Mouse (Mus musculus) adrenal gland, postnatal 25 days (tissue): ENCODE results near the gene Tgfb3. TPM values are rescaled to one million over a fixed set of nuclear protein-coding genes. Genes with fewer than 3 reads are reported as not detected.
A peak's percentile ranks its signal among the peaks of the same experiment; 100 is the strongest.

Source experiments
- DNase-seq: peaks from one replicate; pipeline ENCODE4 v3.0.0; 2021; ENCODE audit warnings: mixed read lengths
- total RNA-seq: library from RNA; stranded (reverse); gene quantifications from 2 replicates; pipeline ENCODE4 v1.2.3, GENCODE M21; 2021

The Tgfb3 gene
- total RNA-seq, 1 experiment from 2014 or later, result 9.5 TPM

DNA sequence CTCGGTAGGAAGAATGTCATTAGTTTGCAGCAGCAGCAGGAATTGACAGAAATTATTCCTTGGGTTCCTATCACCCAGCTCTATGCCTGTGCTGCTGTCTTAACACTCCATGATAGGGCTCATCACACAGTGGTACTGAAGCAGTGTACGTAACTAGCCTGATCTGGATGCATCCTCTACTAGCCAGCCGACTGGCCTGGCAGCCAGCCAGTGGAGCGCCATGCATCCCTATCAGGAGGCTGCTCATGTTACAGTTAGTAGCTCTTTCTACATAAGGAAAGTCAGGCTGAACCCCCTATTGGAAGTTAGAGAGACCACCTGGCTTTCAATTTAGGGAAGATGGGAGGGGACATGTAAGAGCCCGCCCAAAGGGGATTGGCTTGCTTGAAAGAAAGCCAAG, 51.8 kb downstream of the Tgfb3 start:
- DNase-seq, result no peak

DNA sequence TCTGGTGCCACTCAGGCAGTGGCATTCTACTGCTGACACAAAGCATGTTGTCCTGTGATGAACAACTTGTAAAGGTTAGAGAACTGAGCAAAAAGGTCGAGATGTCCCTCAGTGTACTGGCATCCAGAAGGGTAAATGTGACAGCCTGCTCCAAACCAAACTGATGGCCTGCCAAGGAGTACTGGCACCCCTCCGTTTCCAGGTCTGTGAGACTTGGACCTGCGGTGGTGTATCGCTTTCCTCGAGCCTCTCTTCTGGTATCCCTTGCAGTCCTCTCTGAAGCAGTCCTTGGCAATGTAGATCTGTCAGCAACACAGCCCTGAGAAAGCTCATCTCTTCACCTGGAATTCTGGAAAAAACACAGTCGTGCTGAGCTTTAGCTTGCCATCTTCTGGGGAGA, 53.4 kb downstream of the Tgfb3 start:
- no peak for DNase-seq

DNA sequence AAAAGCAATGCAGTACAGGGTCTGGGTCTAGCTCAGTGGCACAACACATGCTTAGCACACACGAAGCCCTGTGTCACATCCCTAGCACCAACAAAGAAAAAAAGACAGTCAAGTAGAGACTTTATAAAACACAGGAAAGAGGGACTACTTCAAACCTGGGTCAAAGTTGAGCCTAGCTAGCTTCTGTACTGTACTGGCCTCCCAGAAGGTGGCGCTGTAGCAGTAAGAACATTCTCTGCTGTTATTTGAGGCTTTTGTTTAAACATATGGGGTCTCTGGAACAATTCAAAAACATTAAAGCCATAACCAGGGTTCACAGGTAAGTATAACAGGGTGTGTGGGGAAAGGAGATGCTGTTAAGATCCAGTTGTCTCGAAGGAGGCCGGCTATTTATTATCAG, 54.4 kb downstream of the Tgfb3 start:
- DNase-seq, result peak; percentile 33

DNA sequence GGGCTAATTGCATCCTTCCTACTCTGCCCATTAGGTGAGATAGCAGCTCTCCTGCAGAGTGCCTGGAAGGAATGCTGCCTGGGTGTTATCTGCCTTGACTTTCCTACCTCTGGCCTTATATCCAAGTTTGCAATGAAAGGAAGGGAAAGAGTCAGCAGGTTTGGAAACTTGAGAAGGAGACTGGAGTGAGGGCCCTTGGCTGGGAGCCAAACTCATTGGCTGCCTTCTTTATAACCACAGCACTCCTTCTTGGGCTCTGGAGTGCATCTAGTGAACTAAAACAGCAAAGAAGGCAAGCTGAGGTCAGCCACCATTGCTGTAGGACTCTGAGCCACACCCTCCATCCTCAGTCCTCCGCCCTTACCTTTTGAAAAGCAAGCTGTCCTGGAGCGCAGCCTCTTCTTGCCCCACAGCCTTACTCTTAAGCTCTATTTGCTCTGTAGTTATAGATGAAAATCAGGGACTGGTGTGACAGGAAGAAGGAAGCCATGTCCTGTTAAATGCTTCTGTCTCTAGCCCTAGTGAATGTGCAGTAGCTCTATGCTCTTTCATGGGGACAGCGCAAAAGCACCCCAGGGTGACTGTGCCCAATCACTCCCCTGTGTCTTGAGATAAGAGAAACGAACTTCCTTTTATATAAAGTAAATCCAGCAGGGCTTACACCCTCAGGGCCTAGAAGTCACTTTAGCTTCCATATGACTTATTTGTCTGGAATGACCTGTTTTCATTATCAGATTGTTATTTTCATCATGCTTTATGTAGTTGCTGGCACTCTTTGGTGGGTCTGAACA, 55.6 kb downstream of the Tgfb3 start:
- DNase-seq, result no peak

- no peak for DNase-seq
Observed at GRCm38 (mm10) chr12:86022282-86022984, 56.4 kb downstream of the Tgfb3 start.

DNA sequence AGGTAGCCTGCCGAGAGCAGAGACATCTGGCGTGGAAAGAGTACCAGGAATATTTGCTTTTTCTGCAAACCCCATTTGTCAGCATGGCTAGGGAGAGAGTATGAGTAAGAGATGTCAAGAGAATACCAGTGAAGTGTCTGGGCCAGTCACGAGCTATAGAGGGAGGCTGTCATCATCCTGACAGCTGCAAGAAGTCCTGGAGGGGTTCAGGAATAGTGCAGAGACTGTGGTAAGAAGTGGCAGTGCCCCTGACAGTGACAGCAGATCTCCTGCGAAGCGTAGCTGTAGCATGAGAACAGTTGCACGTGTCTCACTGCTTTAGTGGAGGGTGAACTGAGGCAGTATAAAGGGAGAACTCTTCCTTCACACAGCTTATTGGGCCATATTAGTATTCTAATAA, 57.3 kb downstream of the Tgfb3 start:
- no peak for DNase-seq

DNA sequence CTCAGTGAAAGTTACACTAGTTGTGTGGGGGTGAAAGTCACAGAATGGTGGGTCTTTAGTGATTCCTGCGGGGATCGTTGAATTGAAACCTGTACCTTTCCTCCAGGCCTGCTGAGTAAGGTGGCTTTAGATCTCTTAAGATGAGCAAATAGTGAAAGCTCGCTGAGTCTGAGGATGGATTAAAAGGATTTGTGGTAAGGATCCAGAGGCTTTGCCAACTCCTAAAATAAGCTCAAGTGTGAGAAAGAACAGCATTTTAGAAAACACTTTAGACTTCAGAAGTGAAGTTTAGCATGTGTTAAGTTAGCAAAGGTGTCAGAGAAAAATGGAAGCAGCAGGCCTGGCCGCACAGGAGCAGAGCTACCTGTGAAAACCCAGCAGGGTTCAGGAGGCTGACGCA, 61.5 kb downstream of the Tgfb3 start:
- no peak for DNase-seq

DNA sequence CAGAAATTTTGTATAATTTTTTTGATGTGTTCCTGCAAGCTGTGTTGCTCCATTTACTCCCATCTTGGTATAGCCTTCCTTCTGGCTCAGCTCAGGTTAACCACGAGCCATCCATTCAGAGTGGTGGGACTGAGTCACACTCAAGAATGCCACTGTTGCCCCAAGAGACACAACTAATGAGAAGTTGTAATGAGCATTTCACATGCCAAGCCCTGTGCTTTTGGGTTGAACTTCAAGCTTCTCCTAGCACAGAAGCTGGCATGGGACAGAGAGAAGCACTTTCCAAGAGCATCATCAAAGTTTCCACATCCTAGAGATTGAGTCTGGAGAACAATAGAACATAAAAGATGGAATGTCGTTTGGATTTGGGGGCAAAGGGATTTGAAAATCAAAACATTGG, 63.7 kb downstream of the Tgfb3 start:
- DNase-seq, result no peak

GRCm38 (mm10) chr12:86014621-86015020, 64.2 kb downstream of the Tgfb3 start:
- DNase-seq, result no peak

GRCm38 (mm10) chr12:86014174-86014573, 64.7 kb downstream of the Tgfb3 start:
- no peak for DNase-seq

- no peak for DNase-seq
Observed at GRCm38 (mm10) chr12:86012195-86012594, 66.6 kb downstream of the Tgfb3 start.

DNA sequence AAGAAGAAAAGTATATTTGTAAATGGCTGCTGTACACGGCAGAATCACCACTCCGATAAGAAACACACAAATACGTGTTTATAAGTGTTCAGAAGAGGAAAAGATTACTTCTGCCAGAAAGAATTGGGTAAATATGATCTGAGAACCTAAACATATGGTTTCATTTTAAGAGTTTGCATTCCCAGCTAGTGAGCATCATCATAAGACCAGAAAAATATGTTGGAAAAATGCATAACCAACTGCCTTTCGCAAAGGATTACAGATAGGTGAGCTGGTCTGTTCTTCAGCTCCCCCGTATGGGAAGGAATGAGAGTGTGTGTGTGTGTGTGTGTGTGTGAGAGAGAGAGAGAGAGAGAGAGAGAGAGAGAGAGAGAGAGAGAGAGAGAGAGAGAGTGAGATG, 68.2 kb downstream of the Tgfb3 start:
- no peak for DNase-seq

GRCm38 (mm10) chr12:86007377-86007776, 71.5 kb downstream of the Tgfb3 start:
- no peak for DNase-seq

Other genes starting within 250 kb of the Tgfb3 start
- 21.6 and 27.4 TPM in 2 replicates for gene Ift43, start 3.5 kb upstream of the Tgfb3 start, total RNA-seq
- 21.7 and 26.7 TPM in 2 replicates for gene Gpatch2l, start 162.8 kb upstream of the Tgfb3 start, total RNA-seq